Mouse (Mus musculus): ENCODE results near the gene 5730522E02Rik.

DNA sequence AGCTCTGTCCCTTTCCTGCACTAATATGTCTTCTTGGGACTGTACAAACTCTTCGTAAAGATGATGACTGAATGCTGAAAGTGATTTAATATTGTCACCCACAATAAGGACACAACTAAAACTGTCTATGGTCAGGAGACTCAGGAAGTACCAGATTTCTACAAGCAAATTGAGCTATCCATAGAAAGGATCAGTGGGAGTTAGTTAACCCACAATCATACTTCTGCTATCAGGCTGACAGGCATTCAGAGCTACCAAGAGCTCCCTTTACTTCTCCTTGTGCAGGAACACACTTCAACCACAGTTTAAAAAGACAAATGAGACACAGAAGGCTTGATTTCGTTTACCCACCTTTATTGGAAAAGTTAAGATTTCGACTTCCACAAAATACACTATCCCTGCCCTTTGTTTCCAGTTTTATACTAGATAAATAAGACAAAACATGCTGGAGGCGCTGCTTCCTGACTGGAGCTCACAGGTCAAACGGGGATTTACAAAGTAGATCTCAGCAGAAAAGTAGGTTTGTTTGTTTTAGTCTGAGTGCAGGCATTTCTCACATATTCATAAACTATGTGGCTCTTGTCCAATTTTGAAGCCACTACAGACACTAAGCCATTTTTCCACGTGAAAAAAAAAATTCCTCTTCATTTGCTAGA, 125.1 kb downstream of the 5730522E02Rik start:
- TF ChIP-seq CTCF (IDR thresholded peaks at IDR 0.05; ENCODE audit: extremely low read depth, insufficient read depth, low read length), result no peak
- no peak for TF ChIP-seq POLR2A (IDR thresholded peaks at IDR 0.05; ENCODE audit: extremely low read depth, insufficient read depth, low read length)
